Mouse (Mus musculus): Measurements from ENCODE around the gene Hdac7. TPM values are rescaled to one million over a fixed set of nuclear protein-coding genes. Genes with fewer than 3 reads are reported as not detected.

Gene Hdac7
- polyA plus RNA-seq, 1 experiment from 2014 or later: 44.7 TPM

DNA sequence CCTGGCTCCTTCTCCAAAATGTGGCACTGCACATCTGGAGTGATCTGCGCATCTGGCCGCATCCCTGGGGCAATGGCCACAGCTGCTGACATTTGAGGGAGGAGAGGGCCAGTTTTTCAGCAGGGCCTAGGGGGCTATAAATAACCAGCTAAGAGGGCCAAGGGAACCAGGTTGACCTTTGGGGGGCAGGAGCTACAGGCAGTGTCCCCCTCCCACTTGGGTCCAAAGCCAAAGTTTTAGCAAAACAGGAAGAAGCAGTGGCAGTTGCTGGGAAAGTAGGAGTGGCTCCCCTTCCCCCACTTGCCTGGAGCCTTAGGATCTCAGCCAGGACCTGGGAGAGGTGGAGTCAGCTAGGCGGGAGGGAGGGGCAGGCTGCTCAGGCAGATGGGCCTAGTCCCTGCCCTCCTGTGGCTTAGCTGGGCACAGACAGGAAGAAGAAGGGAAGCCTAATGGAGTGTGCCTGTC, 4.3 kb downstream of the Hdac7 start:
- Histone ChIP-seq H3K4me2 (no peak overlapping the region), H3K27me3 (no peaks in the 10 kb centered on the region), H3K4me3 (no peak overlapping the region), H3K4me1 (peaks cover 48% of the 10 kb centered on the region), H3K9me3 (no peaks in the 10 kb centered on the region), H3K9ac (no peak overlapping the region), H3K27ac (peak overlapping the region; percentile 85), H3K36me3 (no peaks in the 10 kb centered on the region)
- whole genome bisulfite sequencing: 17% methylated on average over 3 of the region's 3 CpGs
- peak; percentile 88 for ATAC-seq (ENCODE audit: borderline replicate concordance, extremely low read depth, low FRiP score, low TSS enrichment)

- no peak for ATAC-seq (ENCODE audit: borderline replicate concordance, extremely low read depth, low FRiP score, low TSS enrichment)
- H3K9me3 ChIP-seq: no peaks in the 10 kb centered on the region
- peaks cover 48% of the 10 kb centered on the region for H3K4me1 ChIP-seq
- no peak overlapping the region for H3K9ac ChIP-seq
- H3K4me3 ChIP-seq: no peak overlapping the region
- H3K27me3 ChIP-seq: no peaks in the 10 kb centered on the region
- H3K4me2 ChIP-seq: no peak overlapping the region
- no peaks in the 10 kb centered on the region for H3K36me3 ChIP-seq
- WGBS: 62% methylated on average over 4 of the region's 4 CpGs
- peak overlapping the region; percentile 85 for H3K27ac ChIP-seq
These were observed 4.8 kb downstream of the Hdac7 start for GRCm38 (mm10) chr15:97839473-97839872.

DNA sequence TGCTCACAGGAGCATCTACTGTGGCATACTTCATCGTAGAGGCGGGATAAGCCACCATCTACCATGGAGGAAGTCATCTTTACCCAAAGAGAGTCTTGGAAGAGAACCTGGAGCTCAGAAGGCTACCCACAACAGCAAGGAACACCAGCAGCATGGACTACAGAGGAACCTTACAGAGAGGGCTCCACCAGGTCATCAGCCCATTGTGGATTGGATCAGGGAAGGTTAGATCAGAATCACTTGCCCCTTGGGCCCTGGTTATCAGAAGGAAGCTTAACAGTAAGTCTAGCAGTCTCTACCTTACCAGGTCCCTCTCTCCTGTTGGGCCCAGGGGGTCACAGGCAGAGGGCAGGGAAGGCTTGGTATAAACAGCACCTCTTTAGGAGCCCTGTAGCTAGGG, 5.3 kb downstream of the Hdac7 start:
- peak overlapping the region; percentile 85 for H3K27ac ChIP-seq
- 96% methylated on average over 2 of the region's 2 CpGs for WGBS
- H3K4me3 ChIP-seq: no peak overlapping the region
- no peaks in the 10 kb centered on the region for H3K9me3 ChIP-seq
- ATAC-seq (ENCODE audit: borderline replicate concordance, extremely low read depth, low FRiP score, low TSS enrichment): no peak
- H3K27me3 ChIP-seq: no peaks in the 10 kb centered on the region
- H3K4me2 ChIP-seq: no peak overlapping the region
- H3K36me3 ChIP-seq: no peaks in the 10 kb centered on the region
- no peak overlapping the region for H3K9ac ChIP-seq
- peaks cover 48% of the 10 kb centered on the region for H3K4me1 ChIP-seq

GRCm38 (mm10) chr15:97838395-97838794, 5.9 kb downstream of the Hdac7 start:
- Histone ChIP-seq H3K4me1 (peaks cover 51% of the 10 kb centered on the region), H3K9ac (no peak overlapping the region), H3K4me2 (no peak overlapping the region), H3K27me3 (no peaks in the 10 kb centered on the region), H3K27ac (peak overlapping the region; percentile 85), H3K9me3 (no peaks in the 10 kb centered on the region), H3K4me3 (no peak overlapping the region), H3K36me3 (no peaks in the 10 kb centered on the region)
- 88% methylated on average over 4 of the region's 4 CpGs for WGBS
- no peak for ATAC-seq (ENCODE audit: borderline replicate concordance, extremely low read depth, low FRiP score, low TSS enrichment)

DNA sequence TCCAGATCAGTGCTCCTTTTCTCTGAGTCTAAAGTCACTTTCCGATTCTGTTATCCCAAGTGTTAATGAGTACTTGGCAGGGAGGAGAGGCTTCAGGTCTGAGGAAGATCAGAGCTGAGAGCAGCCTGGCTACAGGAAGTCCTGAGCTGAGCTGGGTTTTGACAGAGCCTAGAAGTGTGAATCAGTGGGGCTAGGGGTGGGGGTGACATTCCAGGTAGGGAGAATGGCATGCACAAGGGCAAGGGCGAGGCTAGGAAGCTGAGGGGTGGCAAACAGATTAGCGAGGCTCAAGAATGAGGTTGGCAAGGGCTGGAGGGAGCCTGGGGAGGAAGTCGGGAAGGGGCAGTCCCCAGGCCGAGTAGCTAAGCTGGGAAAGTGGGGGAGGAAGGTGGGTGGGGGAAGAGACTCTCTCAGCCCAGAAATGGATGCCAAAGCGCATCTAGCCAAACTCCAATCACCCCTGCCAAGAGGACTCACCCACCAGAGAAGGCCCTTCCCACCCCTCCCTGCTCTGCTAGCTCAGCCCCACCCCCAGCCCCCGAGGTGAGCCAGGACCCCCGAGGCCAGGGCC, 6.7 kb downstream of the Hdac7 start:
- Histone ChIP-seq H3K9me3 (no peaks in the 10 kb centered on the region), H3K27ac (peak overlapping the region; percentile 85), H3K4me3 (no peak overlapping the region), H3K9ac (0 out of 2 replicates have a peak overlapping the region, but pooled peaks have one; percentile 1), H3K36me3 (no peaks in the 10 kb centered on the region), H3K4me2 (peak overlapping the region; percentile 13; the same call in 1 of the 2 replicates), H3K27me3 (no peaks in the 10 kb centered on the region), H3K4me1 (peaks cover 59% of the 10 kb centered on the region)
- WGBS: 6% methylated on average over 8 of the region's 8 CpGs
- ATAC-seq (ENCODE audit: borderline replicate concordance, extremely low read depth, low FRiP score, low TSS enrichment): peak; percentile 60; the same call in 1 of the 2 replicates

DNA sequence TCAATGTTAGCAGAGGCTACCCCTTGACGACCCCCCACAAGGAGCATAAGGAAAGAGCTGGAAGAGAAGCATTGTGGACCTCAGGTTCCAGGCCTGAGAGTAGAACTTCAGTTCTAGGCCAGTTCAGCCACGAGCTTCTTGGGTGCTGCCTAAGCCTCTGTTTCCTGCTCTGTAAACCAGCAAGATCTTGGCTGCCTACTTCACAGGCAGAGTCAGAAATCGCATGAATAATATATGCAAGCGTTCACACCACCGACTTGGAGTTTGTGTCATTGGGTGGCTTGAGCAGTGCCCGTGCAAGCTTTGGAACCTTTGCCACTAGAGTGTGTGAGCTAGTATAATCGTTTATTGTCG, 7.4 kb downstream of the Hdac7 start:
- Histone ChIP-seq H3K9ac (no peak overlapping the region), H3K9me3 (no peaks in the 10 kb centered on the region), H3K4me1 (peaks cover 66% of the 10 kb centered on the region), H3K27ac (peak overlapping the region; percentile 85), H3K4me3 (no peak overlapping the region), H3K27me3 (no peaks in the 10 kb centered on the region), H3K36me3 (no peaks in the 10 kb centered on the region), H3K4me2 (no peak overlapping the region)
- 35% methylated on average over 8 of the region's 8 CpGs for WGBS
- ATAC-seq (ENCODE audit: borderline replicate concordance, extremely low read depth, low FRiP score, low TSS enrichment): no peak

GRCm38 (mm10) chr15:97836153-97836893, 8.0 kb downstream of the Hdac7 start:
- H3K4me3 ChIP-seq: no peak overlapping the region
- WGBS: 50% methylated on average over 17 of the region's 17 CpGs
- ATAC-seq (ENCODE audit: borderline replicate concordance, extremely low read depth, low FRiP score, low TSS enrichment): no peak
- H3K27me3 ChIP-seq: no peaks in the 10 kb centered on the region
- no peaks in the 10 kb centered on the region for H3K36me3 ChIP-seq
- no peak overlapping the region for H3K9ac ChIP-seq
- H3K4me1 ChIP-seq: peaks cover 67% of the 10 kb centered on the region
- H3K9me3 ChIP-seq: no peaks in the 10 kb centered on the region
- H3K4me2 ChIP-seq: no peak overlapping the region
- peak overlapping the region; percentile 85; the same call in 1 of the 2 replicates for H3K27ac ChIP-seq

- Histone ChIP-seq H3K4me1 (peaks cover 65% of the 10 kb centered on the region), H3K9ac (no peak overlapping the region), H3K27ac (peak overlapping the region; percentile 98), H3K9me3 (no peaks in the 10 kb centered on the region), H3K4me2 (peak overlapping the region; percentile 86), H3K27me3 (no peaks in the 10 kb centered on the region), H3K4me3 (no peak overlapping the region), H3K36me3 (no peaks in the 10 kb centered on the region)
- ATAC-seq (ENCODE audit: borderline replicate concordance, extremely low read depth, low FRiP score, low TSS enrichment): no peak
- WGBS: 66% methylated on average over 9 of the region's 9 CpGs
These were observed 11.4 kb downstream of the Hdac7 start for GRCm38 (mm10) chr15:97832764-97833479.

- H3K36me3 ChIP-seq: no peaks in the 10 kb centered on the region
These were observed 12.2 kb downstream of the Hdac7 start for GRCm38 (mm10) chr15:97831987-97832640.

DNA sequence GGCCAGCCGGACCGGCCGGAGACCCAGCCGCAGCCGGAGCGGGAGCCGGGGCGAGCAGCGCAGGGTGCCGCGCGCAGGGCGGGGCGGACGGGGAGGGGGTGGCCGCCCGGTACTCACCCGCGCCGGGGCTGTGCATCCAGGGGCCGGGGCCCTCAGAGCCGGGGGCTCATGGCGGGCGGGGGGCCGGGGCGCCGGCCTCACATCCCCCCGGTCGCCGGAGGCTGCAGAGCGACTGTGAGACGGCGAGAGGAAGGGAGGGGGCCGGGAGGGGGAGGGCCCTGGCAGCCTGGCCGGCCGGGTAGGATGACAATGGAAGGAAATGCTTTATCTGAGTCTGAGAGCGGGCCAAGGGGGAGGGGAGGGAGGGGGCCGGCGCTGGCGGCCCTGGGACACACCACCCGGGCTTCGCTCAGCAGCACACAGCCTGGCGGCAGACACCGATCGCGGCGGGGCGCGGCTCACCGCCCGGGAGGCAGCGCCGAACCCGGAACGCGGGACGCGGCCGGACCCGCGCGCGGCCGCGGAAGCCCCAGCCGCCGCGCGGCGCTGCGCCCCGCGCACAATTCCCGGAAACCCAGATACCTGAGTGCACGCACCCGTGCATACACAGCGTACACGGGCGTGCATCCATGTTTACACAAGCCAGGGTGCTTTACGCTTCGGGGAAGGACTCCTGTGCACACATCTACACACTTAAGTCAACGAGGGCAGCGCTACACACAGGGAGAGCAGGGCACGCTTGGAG, 12.9 kb downstream of the Hdac7 start:
- H3K27me3 ChIP-seq: no peaks in the 10 kb centered on the region
- peak overlapping the region; percentile 86 for H3K4me2 ChIP-seq
- peaks cover 63% of the 10 kb centered on the region for H3K4me1 ChIP-seq
- under 1% methylated on average over 53 of the region's 84 CpGs for WGBS
- no peaks in the 10 kb centered on the region for H3K9me3 ChIP-seq
- ATAC-seq (ENCODE audit: borderline replicate concordance, extremely low read depth, low FRiP score, low TSS enrichment): peak; percentile 90
- no peaks in the 10 kb centered on the region for H3K36me3 ChIP-seq
- H3K4me3 ChIP-seq: peak overlapping the region; percentile 92
- peak overlapping the region; percentile 98 for H3K9ac ChIP-seq
- peak overlapping the region; percentile 98 for H3K27ac ChIP-seq

More at GRCm38 (mm10) chr15:97831987-97832640, 12.2 kb downstream of the Hdac7 start:
- H3K4me3 ChIP-seq: peak overlapping the region; percentile 92
- 6% methylated on average over 9 of the region's 10 CpGs for WGBS
- no peaks in the 10 kb centered on the region for H3K9me3 ChIP-seq
- peak overlapping the region; percentile 98 for H3K9ac ChIP-seq
- H3K27ac ChIP-seq: peak overlapping the region; percentile 98
- no peak for ATAC-seq (ENCODE audit: borderline replicate concordance, extremely low read depth, low FRiP score, low TSS enrichment)
- H3K27me3 ChIP-seq: no peaks in the 10 kb centered on the region
- peaks cover 63% of the 10 kb centered on the region for H3K4me1 ChIP-seq
- H3K4me2 ChIP-seq: peak overlapping the region; percentile 86

DNA sequence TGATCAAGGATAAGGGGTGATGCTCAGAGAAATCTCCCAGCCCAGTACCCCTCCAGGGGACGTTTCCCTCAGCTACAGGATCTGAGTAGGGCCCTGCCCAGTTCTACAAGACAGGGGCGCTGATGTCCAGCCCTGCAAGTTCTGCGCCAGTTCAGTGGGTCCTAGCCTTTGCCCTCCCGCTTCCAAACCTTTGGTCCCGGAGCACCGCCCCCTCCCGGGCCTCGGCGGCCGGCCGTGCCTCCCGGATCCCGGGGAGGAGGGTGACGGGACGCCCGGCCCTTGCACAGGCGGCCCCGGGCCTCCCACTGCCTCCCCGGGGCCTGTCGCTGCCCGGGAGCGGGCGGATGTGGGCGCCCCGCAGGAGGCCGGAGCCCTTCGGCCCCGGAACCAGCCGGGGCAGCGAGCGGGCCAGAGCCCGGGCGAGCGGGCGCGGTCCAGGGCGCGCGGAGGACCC, 13.5 kb downstream of the Hdac7 start:
- Histone ChIP-seq H3K9me3 (no peaks in the 10 kb centered on the region), H3K4me1 (peaks cover 64% of the 10 kb centered on the region), H3K27me3 (no peaks in the 10 kb centered on the region), H3K4me2 (peak overlapping the region; percentile 86), H3K4me3 (peak overlapping the region; percentile 92), H3K27ac (peak overlapping the region; percentile 98), H3K36me3 (no peaks in the 10 kb centered on the region), H3K9ac (peak overlapping the region; percentile 98)
- ATAC-seq (ENCODE audit: borderline replicate concordance, extremely low read depth, low FRiP score, low TSS enrichment): peak; percentile 19
- WGBS: 0% methylated on average over 31 of the region's 39 CpGs
